Mouse (Mus musculus) midbrain, embryonic 10.5 days (tissue): ENCODE data around the gene Cops9. TPM values are rescaled to one million over a fixed set of nuclear protein-coding genes. Genes with fewer than 3 reads are reported as not detected.

ENCODE experiments used
- DNase-seq: peaks from one replicate; pipeline ENCODE4 v3.0.0-alpha.2; 2017; ENCODE audit warnings: low spot score
- H3K27ac ChIP-seq: fragments of 300-500 bp; sonication (generic); replicated peaks from 2 replicates; pipeline ENCODE4 v1.5.1; 2016; ENCODE audit warnings: mild to moderate bottlenecking
- H3K27me3 ChIP-seq: fragments of 300-500 bp; sonication (generic); 2 replicates; pipeline ENCODE4 v1.6.1; 2016; ENCODE audit warnings: low read depth, mild to moderate bottlenecking; ENCODE audit not compliant: poor library complexity, severe bottlenecking
- H3K36me3 ChIP-seq: fragments of 300-500 bp; sonication (generic); 2 replicates; pipeline ENCODE4 v1.6.1; 2016; ENCODE audit warnings: mild to moderate bottlenecking, moderate library complexity
- H3K4me1 ChIP-seq: fragments of 300-500 bp; sonication (generic); 2 replicates; pipeline ENCODE4 v1.6.1; 2016
- H3K4me3 ChIP-seq: fragments of 300-500 bp; sonication (generic); 2 replicates; pipeline ENCODE4 v1.5.1; 2016; ENCODE audit warnings: mild to moderate bottlenecking, moderate library complexity
- H3K9me3 ChIP-seq: fragments of 300-500 bp; sonication (generic); replicated peaks from 2 replicates; pipeline ENCODE4 v1.6.1; 2016; ENCODE audit warnings: mild to moderate bottlenecking
- WGBS: fragments of 180-500 bp; shearing (Covaris S2); methylation state at CpG from one replicate; pipeline ENCODE4 v1.1.7; 2016; 5-methylcytosine and 5-hydroxymethylcytosine counted together
- polyA plus RNA-seq: library from polyadenylated mRNA; unstranded; fragments of >200 nt; fragmentation: Nextera tagmentation; extraction: Ambion mirVana; gene quantifications from 2 replicates; pipeline ENCODE4 v1.2.1, GENCODE M21; 2016

Gene Cops9
- polyA plus RNA-seq, 1 experiment from 2014 or later = 368 TPM

DNA sequence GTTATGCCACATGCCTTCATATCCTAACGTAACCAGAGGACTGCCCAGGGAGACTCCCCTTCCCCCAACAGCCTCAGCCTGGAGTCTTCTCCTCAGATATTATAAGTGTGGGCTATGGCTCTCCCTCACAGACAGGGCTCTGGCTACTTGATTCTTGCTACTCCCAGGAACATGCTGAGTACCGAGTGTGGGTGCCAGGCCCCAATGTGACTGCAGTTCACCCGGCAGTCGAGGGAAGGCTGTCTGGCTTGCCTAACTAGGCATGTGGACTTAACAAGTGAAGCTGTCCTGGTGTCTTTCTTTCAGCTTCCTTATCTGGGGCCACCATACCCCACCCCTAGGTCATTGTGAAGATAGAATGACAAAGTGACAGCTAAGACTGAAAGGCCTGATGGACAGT, 1.9 kb upstream of the Cops9 start:
- Histone ChIP-seq H3K36me3 (peaks cover 11% of the 10 kb centered on the region), H3K27me3 (peaks cover 6% of the 10 kb centered on the region; the same call in 1 of the 2 replicates), H3K4me1 (peaks cover 33% of the 10 kb centered on the region), H3K4me3 (no peak overlapping the region), H3K9me3 (no peaks in the 10 kb centered on the region), H3K27ac (no peak overlapping the region)
- whole genome bisulfite sequencing = 89% methylated on average over 4 of the region's 4 CpGs
- no peak for DNase-seq

GRCm38 (mm10) chr1:92640393-92640792, 1.4 kb downstream of the Cops9 start:
- H3K9me3 ChIP-seq = no peaks in the 10 kb centered on the region
- H3K4me1 ChIP-seq = peaks cover 25% of the 10 kb centered on the region
- WGBS = 91% methylated on average over 6 of the region's 6 CpGs
- H3K27me3 ChIP-seq = no peaks in the 10 kb centered on the region
- DNase-seq = no peak
- peak overlapping the region; percentile 96 for H3K4me3 ChIP-seq
- H3K27ac ChIP-seq = no peak overlapping the region
- H3K36me3 ChIP-seq = peaks cover 44% of the 10 kb centered on the region

GRCm38 (mm10) chr1:92638736-92639135, 3.0 kb downstream of the Cops9 start:
- Histone ChIP-seq H3K4me1 (peaks cover 31% of the 10 kb centered on the region), H3K27ac (no peak overlapping the region), H3K36me3 (peaks cover 46% of the 10 kb centered on the region), H3K27me3 (no peaks in the 10 kb centered on the region), H3K9me3 (no peaks in the 10 kb centered on the region), H3K4me3 (no peak overlapping the region)
- 93% methylated on average over 4 of the region's 4 CpGs for WGBS
- no peak for DNase-seq

DNA sequence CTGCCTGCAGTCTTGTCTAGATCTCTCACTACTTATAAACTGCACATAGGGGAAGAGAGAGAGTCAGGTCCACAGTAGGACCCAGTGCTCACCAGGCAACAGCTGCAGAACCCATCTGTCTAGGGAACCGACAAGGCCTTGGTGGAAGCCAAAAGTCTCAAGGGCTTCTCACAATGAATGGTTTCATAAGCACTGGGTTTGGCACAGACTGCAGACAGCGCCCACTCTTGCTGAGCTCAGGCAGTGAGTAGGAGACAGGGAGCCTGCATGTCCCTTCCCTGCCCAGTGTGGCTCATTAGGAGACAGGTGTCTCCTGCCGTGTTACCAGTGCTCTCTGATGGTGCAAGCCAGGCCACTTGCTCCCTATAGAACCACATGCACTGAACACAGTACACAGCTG, 3.6 kb downstream of the Cops9 start:
- Histone ChIP-seq H3K4me1 (peaks cover 31% of the 10 kb centered on the region), H3K27ac (no peak overlapping the region), H3K36me3 (peaks cover 46% of the 10 kb centered on the region), H3K9me3 (no peaks in the 10 kb centered on the region), H3K27me3 (no peaks in the 10 kb centered on the region), H3K4me3 (no peak overlapping the region)
- DNase-seq = no peak
- WGBS = 93% methylated on average over 3 of the region's 3 CpGs

DNA sequence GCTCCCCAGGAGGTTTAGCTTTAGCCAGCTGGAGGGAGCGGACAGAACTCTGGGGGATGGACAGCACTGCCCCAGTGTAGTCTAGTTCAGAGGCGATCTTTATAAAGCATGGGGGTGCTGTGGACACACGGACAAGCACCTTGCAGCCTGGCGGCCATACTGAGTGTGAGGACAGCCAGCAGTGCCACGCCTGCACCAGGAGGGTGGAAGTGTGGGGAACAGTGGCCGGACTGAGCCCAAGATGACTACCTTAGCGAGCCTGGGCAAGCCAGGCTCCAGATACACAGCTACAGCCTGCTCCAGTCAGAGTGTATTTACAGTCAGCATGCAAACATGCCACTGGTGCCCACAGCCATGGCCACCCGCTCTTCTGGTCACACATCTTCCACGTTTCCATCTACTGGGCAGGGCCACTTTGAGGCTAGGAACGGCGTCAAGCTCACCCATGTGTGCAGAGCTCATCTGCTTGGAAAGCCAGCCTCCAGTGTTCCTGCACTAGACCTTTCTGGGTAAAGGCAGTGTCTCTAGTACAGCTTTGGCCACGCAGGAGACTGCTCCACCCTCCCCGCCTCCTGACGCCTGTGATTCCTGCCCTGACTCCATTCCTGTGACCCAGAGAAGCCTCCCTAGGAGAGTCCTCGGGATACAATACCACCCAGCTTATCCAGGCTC, 4.1 kb downstream of the Cops9 start:
- Histone ChIP-seq H3K4me1 (peaks cover 29% of the 10 kb centered on the region), H3K4me3 (no peak overlapping the region), H3K9me3 (no peaks in the 10 kb centered on the region), H3K27ac (no peak overlapping the region), H3K36me3 (peaks cover 46% of the 10 kb centered on the region), H3K27me3 (no peaks in the 10 kb centered on the region)
- DNase-seq = no peak
- 94% methylated on average over 15 of the region's 15 CpGs for WGBS

GRCm38 (mm10) chr1:92636676-92637075, 5.1 kb downstream of the Cops9 start:
- DNase-seq = no peak
- Histone ChIP-seq H3K4me1 (peaks cover 21% of the 10 kb centered on the region), H3K4me3 (no peak overlapping the region), H3K36me3 (peaks cover 46% of the 10 kb centered on the region), H3K27me3 (no peaks in the 10 kb centered on the region), H3K9me3 (no peaks in the 10 kb centered on the region), H3K27ac (no peak overlapping the region)
- 93% methylated on average over 11 of the region's 11 CpGs for WGBS

GRCm38 (mm10) chr1:92636015-92636414, 5.8 kb downstream of the Cops9 start:
- Histone ChIP-seq H3K36me3 (peaks cover 46% of the 10 kb centered on the region), H3K27ac (no peak overlapping the region), H3K9me3 (no peaks in the 10 kb centered on the region), H3K4me1 (peaks cover 18% of the 10 kb centered on the region), H3K27me3 (no peaks in the 10 kb centered on the region), H3K4me3 (no peak overlapping the region)
- 88% methylated on average over 8 of the region's 8 CpGs for whole genome bisulfite sequencing
- no peak for DNase-seq

DNA sequence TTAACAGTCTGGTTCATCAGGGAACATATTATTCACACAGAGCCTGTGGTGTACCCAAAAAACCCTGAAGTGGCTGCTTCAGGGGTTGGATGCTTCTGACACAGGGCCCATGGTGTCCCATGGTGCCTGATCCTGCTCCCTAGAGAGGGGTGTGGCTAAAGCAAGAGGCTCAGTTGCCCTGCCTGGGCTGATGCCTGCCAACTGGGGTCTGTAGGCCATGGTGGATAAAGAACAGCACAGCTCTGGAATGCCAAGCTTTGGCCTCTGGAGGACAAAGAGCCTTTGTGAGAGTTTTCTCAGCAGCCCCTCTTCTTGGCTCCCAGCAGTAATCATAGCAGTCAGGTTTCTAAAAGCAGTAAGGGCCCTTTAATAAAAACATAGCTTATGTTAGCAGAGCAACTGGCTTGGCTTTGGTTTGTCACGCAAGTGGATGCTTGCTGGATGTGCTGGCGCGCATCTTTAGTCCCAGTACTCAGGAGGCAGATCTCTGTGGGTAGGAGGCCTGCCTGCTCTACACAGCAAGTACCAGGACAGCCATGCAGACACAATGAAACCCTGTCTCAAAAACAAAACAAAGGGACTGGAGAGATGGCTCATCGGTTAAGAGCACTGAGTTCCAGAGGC, 6.7 kb downstream of the Cops9 start:
- Histone ChIP-seq H3K4me1 (peaks cover 9% of the 10 kb centered on the region), H3K27ac (peak overlapping the region; percentile 23; the same call in 1 of the 2 replicates), H3K36me3 (peaks cover 46% of the 10 kb centered on the region), H3K9me3 (no peaks in the 10 kb centered on the region), H3K4me3 (no peak overlapping the region), H3K27me3 (no peaks in the 10 kb centered on the region)
- DNase-seq = no peak
- 86% methylated on average over 4 of the region's 4 CpGs for WGBS

GRCm38 (mm10) chr1:92634569-92634968, 7.2 kb downstream of the Cops9 start:
- Histone ChIP-seq H3K4me1 (peaks cover 6% of the 10 kb centered on the region; the same call in 1 of the 2 replicates), H3K9me3 (no peaks in the 10 kb centered on the region), H3K27me3 (no peaks in the 10 kb centered on the region), H3K27ac (no peak overlapping the region), H3K4me3 (no peak overlapping the region), H3K36me3 (peaks cover 44% of the 10 kb centered on the region)
- 77% methylated on average over 1 of the region's 1 CpGs for WGBS
- no peak for DNase-seq

GRCm38 (mm10) chr1:92633726-92634125, 8.1 kb downstream of the Cops9 start:
- no peaks in the 10 kb centered on the region for H3K9me3 ChIP-seq
- H3K27me3 ChIP-seq = no peaks in the 10 kb centered on the region
- peaks cover 6% of the 10 kb centered on the region; the same call in 1 of the 2 replicates for H3K4me1 ChIP-seq
- DNase-seq = no peak
- WGBS = 87% methylated on average over 8 of the region's 8 CpGs
- H3K4me3 ChIP-seq = no peak overlapping the region
- H3K36me3 ChIP-seq = peaks cover 35% of the 10 kb centered on the region
- no peak overlapping the region for H3K27ac ChIP-seq

DNA sequence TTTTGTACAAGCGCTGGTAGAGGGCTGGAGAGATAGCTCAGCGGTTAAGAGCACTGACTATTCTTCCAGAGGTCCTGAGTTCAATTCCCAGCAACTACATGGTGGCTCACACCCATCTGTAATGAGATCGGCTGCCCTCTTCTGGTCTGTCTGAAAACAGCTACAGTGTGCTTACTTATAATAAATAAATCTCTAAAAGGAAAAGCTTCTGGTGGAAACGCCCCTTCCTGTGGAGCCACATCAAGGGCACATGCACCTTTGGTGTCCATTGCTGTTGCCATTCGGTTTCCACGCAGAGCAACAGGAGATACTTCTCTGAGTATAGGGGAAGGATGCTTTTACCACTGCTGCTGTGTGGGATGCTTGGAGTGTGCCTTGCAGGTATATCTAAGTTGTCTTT, 8.8 kb downstream of the Cops9 start:
- Histone ChIP-seq H3K27me3 (no peaks in the 10 kb centered on the region), H3K27ac (no peak overlapping the region), H3K9me3 (no peaks in the 10 kb centered on the region), H3K36me3 (peaks cover 27% of the 10 kb centered on the region), H3K4me3 (no peak overlapping the region), H3K4me1 (peaks cover 6% of the 10 kb centered on the region; the same call in 1 of the 2 replicates)
- DNase-seq = no peak
- 75% methylated on average over 6 of the region's 6 CpGs for WGBS

DNA sequence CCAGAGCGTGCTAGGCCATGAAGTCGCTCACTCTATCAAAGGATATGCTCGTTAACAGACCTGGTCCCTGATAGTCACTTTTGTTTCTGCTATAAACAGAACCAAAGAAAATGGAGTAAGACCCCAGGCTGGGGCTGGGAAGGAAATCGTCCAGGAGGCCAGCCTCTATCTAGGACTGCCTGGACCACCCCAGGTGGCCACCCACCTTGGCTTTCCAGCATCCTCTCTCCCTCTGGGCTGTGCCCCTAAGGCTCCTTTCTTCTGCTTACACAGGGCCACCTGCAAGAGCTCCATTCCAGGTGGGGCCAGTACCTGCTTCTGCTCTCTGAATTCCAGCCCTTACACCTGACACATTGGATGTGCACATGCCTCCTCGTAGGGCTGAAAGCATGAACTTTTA, 9.6 kb downstream of the Cops9 start:
- Histone ChIP-seq H3K4me1 (peaks cover 6% of the 10 kb centered on the region; the same call in 1 of the 2 replicates), H3K36me3 (peaks cover 20% of the 10 kb centered on the region), H3K27ac (no peak overlapping the region), H3K9me3 (no peaks in the 10 kb centered on the region), H3K27me3 (no peaks in the 10 kb centered on the region), H3K4me3 (no peak overlapping the region)
- no peak for DNase-seq
- 73% methylated on average over 5 of the region's 5 CpGs for WGBS

GRCm38 (mm10) chr1:92628227-92628626, 13.6 kb downstream of the Cops9 start:
- WGBS = 82% methylated on average over 4 of the region's 4 CpGs
- no peaks in the 10 kb centered on the region for H3K9me3 ChIP-seq
- no peaks in the 10 kb centered on the region for H3K27me3 ChIP-seq
- no peak overlapping the region for H3K27ac ChIP-seq
- no peaks in the 10 kb centered on the region for H3K36me3 ChIP-seq
- no peak for DNase-seq
- no peak overlapping the region for H3K4me3 ChIP-seq
- H3K4me1 ChIP-seq = no peaks in the 10 kb centered on the region
